Mouse (Mus musculus) cerebellum, postnatal 25 days (tissue): ENCODE results near the gene Ms4a6c.
"Not testable (repeated sequence)": the region's sequence is repeated elsewhere in the genome, so short reads cannot be mapped to it uniquely, and the experiment has no call there.

ENCODE experiments used
- DNase-seq, 2 experiments: peaks; one replicate each; pipeline ENCODE4 v3.0.0; 2021; ENCODE audit warnings: mixed read lengths in 2 of 2

Ms4a6c gene

DNA sequence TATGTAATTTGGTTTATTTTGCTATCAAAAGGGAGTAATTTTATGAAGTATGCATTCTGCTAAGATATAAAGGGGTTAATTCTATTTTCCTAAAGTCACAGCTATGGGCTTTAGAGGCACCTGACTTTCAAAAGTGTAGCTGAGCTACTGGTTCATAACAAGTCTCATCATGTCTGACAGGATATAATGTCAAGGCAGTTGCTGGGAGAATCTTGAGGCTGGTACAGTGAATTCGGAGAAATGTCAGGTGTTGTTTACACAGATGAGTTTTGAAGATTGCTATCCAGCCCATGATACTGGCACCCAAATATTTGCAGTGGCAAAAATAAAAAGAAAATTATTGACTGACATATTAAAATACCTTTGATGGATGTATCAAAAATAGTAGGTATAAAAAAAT is 35.7 kb downstream of the Ms4a6c start:
- DNase-seq, result no peak

DNA sequence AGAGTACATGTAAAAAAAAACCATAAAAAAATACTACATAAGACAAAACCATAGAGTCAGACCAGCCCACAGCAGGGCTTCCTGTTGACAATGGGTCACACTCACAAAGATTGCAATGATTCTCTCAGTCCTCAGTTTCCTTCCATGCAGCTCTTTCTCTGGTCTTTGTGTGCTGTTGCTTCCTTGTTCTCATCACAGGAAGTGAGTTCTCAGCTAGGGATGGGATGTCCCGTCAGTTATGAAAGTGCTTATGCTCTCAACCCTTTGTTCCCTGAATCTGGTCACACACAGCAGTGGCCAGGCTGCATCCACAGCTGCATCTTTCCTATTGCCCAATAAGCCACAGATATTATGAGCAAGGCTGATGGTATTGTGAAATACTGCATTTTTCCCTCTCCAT is 44.3 kb downstream of the Ms4a6c start:
- DNase-seq, result no peak

DNA sequence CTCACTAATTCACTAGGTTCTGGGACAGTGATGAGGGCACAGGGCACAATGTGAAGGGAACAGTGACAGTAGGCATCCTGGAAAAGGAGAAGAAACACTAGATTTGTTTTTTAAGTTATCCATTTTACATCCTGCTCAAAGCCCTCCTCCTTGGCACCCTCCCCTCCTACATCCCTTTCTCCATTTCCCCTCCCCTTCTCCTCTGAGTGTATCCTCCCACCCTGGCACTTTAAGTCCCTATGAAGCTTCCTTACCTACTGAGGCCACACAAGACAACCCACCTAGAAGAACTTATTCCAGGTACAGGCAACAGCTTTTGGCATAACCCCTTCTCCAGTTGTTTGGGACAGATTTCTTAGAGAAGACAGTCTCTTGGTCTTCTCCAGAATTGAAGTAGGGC is 47.1 kb downstream of the Ms4a6c start, which contains the start of gene Ms4a6b:
TSS of gene Ms4a6b (plus strand) at position 267 of the 400 bp plus-strand sequence.
- DNase-seq, result no peak

DNA sequence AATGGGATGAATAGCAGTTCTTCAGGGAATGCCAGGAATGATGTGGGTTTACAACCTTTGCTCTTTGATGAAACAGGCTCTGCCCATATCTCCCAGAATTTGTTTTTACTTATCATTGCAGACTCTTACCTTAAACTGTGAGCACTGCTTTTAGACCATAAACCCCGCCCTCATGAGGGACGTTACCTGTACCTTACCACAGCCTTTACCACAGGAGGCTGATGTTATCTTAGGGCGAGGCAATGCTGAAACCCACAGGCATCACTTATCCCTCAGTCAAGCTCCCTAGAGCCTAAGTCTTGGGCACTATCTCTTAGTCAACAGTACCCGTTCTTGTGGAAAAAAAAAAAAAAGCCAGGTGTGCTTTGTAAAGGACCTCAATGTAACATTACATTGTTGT is 47.7 kb downstream of the Ms4a6c start:
- no peak for DNase-seq

DNA sequence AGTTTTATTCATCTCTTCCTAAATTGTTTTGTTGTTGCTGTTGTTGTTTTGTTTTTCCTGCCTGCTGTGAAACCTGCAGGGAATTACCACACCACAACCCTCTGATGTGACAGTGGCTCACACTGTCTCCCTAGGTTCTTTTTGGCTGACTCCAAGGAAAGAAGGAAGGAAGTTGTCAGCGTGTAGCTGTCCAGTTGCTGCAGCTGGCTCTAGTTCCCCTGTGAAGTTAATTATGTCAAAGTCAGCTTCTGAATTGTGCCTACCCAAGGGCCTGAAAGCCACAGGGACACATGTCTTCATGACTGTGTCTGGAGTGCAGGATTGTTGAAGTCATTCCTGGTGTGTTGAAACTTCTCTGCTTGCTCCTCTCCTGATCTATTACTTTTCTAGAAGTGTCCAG is 48.2 kb downstream of the Ms4a6c start:
- not testable (repeated sequence) for DNase-seq

DNA sequence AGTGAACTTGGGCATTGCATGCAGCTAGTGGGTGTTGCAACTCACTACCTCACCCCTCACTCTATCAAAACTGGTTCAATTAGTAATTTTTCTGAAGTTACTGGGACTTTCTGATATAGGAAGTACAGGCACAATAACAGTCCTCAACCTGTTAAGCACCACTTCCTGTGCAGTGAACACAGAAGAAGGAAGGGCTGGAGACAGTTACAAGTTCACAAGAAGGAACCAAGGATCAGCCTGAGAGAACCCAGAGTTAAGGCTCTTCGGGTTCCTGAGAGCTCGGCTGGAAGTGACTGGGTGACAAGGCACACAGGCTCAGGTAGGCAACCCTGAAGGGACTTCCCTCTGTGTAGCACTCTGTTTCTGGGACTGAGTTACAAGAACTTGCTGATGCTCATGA is 49.2 kb downstream of the Ms4a6c start:
- DNase-seq, result not testable (repeated sequence)

DNA sequence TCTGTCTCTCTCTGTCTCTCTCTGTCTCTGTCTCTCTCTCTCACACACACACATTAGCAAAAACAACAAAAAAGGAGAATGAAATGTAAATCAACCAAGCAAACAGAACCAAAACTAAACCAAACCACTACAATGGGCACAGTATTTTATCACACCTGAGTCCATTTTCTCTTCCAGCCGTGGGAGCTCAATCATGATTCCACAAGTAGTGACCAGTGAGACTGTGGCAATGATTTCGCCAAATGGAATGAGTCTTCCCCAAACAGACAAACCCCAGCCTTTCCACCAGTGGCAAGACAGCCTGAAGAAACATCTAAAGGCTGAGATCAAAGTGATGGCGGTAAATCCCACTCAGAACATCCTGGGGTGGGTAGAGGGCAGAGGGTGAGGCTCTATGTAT is 51.0 kb downstream of the Ms4a6c start:
- DNase-seq, result no peak
